Mouse (Mus musculus) cerebellum, postnatal 36 days (tissue): ENCODE results near the gene Ushbp1.
"Not testable (repeated sequence)": the region's sequence is repeated elsewhere in the genome, so short reads cannot be mapped to it uniquely, and the experiment has no call there.

Experiments
- DNase-seq, 2 experiments: peaks; one replicate each; pipeline ENCODE4 v3.0.0; 2021 to 2022; ENCODE audit warnings: mixed read lengths in 2 of 2

Ushbp1 gene

GRCm38 (mm10) chr8:71369040-71369718 is 26.4 kb downstream of the Ushbp1 start:
- no peak for DNase-seq

- DNase-seq: no peak
Observed at GRCm38 (mm10) chr8:71368366-71368765, 27.2 kb downstream of the Ushbp1 start.

- DNase-seq: peak; percentile 16 to 31
Observed at GRCm38 (mm10) chr8:71367529-71368176, 27.9 kb downstream of the Ushbp1 start.

GRCm38 (mm10) chr8:71366771-71367528 is 28.7 kb downstream of the Ushbp1 start, which contains the start of gene Use1:
Gene Use1 (plus strand): TSS chr8:71366848.
- peak; percentile 84 to 90 for DNase-seq

- DNase-seq: no peak
Observed at GRCm38 (mm10) chr8:71358026-71358425, 37.6 kb downstream of the Ushbp1 start.

- no peak for DNase-seq
Observed at GRCm38 (mm10) chr8:71351520-71351919, 44.1 kb downstream of the Ushbp1 start.

- no peak for DNase-seq
Observed at GRCm38 (mm10) chr8:71351117-71351516, 44.5 kb downstream of the Ushbp1 start.

- no peak for DNase-seq
Observed at GRCm38 (mm10) chr8:71346581-71346980, 49.0 kb downstream of the Ushbp1 start.

GRCm38 (mm10) chr8:71340625-71341024 is 55.0 kb downstream of the Ushbp1 start:
- DNase-seq: peak; percentile 28 to 34

GRCm38 (mm10) chr8:71337834-71338233 is 57.8 kb downstream of the Ushbp1 start:
- not testable (repeated sequence) for DNase-seq
